Mouse (Mus musculus) heart, adult 9 months (tissue): ENCODE measurements around the gene Slc9a3r2.
A peak's percentile ranks its signal among the peaks of the same experiment; 100 is the strongest.

Experiments
- DNase-seq, 2 experiments: peaks; one replicate each; pipeline ENCODE4 v3.0.0; 2022; ENCODE audit warnings: low spot score in 2 of 2

Slc9a3r2 gene

GRCm38 (mm10) chr17:24638214-24638613, 11.9 kb downstream of the Slc9a3r2 start:
- peak in 1 of 2 experiments; percentile 41 for DNase-seq

DNA sequence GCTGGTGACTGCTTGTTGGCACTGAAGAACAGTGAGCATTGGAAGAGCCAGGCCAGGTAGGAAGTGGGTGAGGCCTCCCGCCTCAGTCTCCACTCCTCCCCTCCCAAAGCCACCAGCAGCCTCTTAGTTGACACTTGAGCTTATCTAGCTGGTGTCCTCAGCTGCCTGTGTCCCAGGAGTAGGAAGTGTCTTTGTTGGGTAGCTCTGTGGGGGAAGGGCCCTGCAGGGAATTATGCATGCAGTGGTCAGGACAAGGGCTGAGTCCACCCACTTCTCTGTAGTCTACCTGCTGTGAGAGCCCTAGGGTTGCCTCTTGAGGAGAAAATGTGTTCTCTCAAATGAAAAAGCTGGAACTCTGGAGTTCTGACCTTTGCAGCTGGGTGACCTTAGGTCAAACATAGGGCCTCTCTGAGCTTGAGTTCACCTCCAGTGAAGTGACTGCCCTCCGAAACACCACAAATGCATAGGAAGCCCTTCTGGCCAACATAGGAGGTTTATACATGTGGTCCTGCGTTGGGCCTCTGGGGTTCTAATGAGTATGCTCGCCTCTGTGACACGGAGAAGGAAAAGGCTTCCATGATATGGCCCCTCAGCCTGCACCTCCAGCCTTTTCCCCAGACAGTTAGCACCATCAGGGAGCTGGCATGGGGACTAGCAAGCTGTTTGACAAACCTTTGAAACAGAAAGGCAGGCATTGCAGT, 13.2 kb downstream of the Slc9a3r2 start:
- DNase-seq: peak in 1 of 2 experiments; percentile 24

- no peak for DNase-seq
Observed at GRCm38 (mm10) chr17:24635694-24636093, 14.4 kb downstream of the Slc9a3r2 start.

DNA sequence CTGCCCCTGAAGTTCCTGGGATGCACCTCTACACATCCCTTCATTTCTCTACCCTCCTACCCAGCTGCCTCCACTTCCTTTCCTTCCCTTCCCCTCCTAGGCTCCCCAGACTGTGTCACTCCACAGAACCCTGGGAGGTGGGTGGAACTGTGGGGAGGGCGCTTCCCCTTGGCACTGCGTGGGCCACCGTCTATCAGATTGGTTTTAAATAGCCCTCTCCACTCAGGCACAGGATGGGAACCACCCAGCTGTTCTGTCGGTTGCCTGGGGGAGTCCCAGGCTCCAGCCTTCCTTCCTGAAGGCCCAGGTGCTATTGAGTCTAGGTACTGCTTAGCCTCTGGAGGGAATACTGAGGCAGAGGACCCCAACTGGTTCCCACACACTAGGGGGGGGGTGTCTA, 15.1 kb downstream of the Slc9a3r2 start:
- peak in 1 of 2 experiments; percentile 74 for DNase-seq

DNA sequence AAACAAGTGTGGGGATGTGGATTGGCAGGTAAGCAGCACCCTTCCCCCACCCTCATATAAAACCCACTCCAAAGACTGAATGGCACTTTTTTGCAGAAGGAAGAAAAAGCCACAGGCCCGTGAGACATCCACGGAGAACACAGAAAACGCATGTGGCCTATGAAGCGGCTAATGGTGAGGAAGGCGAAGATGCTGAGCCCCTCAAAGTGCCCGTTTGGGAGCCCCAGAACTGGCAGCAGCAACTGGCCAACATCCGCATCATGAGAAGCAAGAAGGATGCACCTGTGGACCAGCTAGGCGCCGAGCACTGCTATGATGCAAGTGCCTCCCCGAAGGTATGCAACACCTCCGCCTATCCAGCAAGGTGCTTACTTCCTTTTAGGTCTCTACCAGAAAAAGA, 16.3 kb downstream of the Slc9a3r2 start:
- no peak for DNase-seq

- peak; percentile 84 for DNase-seq
Observed at GRCm38 (mm10) chr17:24632813-24633449, 17.2 kb downstream of the Slc9a3r2 start.

DNA sequence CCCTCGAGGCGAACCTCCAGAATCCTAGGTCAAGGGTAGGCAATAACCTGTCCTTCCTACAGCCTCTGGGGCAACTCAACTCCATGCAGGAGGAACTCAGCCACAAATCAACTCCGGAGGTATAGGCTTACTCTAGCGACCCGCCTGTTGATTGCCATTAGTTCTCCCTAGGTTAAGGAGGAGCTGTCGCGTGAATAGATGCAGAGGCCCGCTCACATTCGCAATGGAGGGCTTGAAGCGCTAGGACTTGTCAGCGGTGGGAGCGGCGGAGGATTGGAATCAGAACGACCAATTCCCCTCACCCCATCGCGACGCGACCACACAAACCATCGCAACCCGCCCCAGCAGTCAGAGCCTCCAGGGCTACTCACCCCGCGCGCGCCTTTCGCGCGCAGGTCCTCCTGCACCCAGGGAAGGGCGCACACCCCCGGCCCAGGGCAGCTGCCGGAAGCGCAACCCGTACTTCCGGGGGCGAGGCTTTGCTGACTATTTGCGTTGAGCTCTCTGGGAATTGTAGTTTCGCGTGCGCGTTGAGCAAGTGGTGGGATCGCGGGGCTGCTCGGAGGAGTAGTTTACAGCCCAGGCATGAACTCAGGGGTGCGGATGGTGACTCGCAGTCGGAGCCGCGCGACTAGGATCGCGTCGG, 17.8 kb downstream of the Slc9a3r2 start, which contains the start of the genes Tsc2 and Nthl1:
Gene Tsc2 (minus strand): TSS at position 464 of the 646 bp plus-strand sequence.
Gene Nthl1 (plus strand): TSS at position 514 of the 646 bp plus-strand sequence.
- peak; percentile 83 for DNase-seq

DNA sequence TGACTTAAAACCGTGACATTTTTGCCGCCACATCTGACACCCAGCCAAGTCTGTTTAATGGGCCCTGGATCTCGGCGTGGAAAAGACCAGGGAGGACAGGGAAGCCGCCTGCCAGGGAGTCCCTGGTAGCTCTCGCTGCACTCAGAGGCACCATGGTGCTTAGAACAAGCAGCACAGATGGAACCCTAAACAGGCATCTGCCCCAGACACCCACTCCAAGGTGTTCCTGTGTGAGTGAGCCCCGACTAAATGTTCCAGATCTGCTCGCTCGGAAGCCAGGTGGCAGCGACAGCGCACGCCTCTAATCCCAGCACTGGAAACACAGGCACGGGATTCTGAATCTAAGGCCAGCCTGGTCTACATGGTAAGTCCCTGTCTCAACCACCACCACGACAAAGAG, 20.1 kb downstream of the Slc9a3r2 start:
- no peak for DNase-seq

DNA sequence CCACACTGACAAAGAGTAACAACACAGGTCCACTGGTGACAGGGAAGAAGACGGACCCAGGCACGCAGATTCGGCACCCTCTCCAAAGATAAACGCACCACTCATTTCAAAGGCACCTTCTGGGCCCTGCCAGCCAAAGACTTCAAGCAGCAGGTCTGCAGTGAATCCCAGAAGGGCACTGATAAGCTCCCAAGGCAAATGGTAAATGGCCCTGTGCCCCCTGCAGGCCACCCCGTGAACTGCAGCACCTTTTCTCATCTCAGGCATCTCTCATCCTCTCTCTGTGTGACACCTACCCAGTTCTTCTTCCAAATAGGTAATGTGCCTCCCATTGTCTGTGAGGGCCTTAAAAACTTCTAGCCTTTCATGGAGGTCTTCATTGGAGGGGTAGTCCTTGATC, 21.5 kb downstream of the Slc9a3r2 start:
- peak in 1 of 2 experiments; percentile 71 for DNase-seq

DNA sequence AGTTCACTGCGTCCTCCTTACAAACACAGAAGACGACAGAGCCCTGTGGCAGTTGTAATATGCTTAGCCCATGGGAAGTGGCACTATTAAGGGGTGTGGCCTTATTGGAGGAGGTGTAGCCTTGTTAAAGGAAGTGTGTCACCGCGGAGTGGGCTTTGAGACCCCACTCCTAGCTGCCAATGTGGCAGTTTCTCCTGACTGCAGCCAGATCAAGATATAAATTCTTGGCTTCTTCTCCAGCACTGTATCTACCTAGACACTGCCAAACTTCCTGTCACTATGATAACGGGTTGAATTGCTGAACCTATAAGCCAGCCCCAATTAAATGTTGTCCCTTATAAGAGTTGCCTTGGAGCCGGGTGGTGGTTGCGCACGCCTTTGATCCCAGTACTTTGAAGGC, 24.7 kb downstream of the Slc9a3r2 start:
- DNase-seq: no peak

- no peak for DNase-seq
Observed at GRCm38 (mm10) chr17:24617561-24618194, 32.4 kb downstream of the Slc9a3r2 start.

DNA sequence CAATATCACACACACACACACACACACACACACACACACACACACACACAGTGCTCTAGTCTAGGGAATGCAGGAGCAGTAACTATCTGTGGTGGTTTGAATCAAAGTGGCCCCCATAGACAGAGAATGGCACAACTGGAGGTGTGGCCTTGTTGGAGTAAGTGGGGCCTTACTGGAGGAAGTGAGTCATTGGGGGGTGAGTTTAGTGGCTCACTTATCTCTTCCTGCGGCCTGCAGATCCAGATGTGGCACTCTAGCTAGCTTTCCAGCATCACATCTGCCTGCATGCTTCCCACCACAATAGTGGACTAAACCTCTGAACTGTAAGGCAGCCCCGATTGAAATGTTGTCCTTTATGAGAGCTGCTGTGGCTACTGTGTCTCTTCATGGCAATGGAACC, 39.4 kb downstream of the Slc9a3r2 start:
- DNase-seq: no peak

DNA sequence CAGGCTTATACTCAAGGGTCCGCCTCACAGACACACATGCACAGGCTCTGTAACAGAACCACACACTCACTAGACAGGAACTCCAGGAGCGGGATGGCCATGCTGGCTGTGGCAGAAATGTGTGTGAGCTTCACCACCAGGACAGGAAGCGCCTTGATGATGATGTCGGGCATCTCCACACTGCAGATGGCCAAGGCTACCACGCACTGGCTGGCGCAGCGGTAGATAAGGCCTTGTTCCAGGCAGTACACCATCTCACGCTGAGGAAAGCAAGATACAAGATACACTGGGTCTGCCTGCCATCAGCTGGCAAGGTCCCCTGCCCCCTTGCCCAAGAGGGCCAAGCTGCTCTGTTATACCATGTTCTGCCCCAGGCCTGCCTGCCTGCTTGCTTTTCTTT, 41.3 kb downstream of the Slc9a3r2 start:
- no peak for DNase-seq

GRCm38 (mm10) chr17:24608370-24608769, 41.8 kb downstream of the Slc9a3r2 start:
- no peak for DNase-seq

- no peak for DNase-seq
Observed at GRCm38 (mm10) chr17:24604557-24604956, 45.6 kb downstream of the Slc9a3r2 start.

DNA sequence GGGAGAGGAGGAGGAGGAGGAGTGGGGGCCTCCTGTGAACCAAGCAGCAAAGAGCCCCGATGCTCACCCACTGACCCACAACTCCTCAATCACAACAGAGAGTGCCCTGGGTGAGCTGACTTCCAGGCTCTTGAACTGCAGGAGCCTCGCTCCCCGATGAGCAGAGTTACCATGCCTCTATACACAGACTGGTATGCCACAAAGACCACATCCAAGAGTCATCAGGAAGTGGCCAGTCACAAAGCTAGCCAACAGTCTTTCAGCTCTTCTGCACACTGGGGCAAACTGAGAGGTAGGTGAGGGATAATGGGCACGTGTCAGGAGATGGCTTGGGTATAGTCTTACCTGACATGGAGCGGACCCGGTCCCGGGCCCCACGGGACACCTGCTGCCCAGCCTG, 46.2 kb downstream of the Slc9a3r2 start:
- no peak for DNase-seq

DNA sequence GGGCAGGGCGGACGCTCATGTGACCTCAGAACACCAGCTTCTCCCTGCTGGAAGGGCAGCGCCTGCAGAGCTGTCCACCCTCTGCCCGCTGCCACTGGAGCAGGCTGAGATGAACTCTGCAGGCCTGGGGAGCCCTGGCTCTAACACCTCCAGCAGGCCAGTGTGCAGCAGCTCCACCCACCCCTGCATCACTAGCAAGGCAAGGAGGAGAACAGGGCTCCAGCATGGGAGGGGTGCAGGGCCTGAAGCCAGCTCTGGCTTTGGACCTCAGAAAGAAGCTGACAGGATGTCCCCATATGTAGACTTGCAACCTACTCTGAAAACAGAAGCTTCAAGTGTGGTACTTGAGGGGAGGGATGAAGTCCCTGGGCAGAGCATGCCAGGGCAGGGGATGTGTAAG, 49.6 kb downstream of the Slc9a3r2 start:
- DNase-seq: no peak

- DNase-seq: no peak
Observed at GRCm38 (mm10) chr17:24597989-24598388, 52.1 kb downstream of the Slc9a3r2 start.

DNA sequence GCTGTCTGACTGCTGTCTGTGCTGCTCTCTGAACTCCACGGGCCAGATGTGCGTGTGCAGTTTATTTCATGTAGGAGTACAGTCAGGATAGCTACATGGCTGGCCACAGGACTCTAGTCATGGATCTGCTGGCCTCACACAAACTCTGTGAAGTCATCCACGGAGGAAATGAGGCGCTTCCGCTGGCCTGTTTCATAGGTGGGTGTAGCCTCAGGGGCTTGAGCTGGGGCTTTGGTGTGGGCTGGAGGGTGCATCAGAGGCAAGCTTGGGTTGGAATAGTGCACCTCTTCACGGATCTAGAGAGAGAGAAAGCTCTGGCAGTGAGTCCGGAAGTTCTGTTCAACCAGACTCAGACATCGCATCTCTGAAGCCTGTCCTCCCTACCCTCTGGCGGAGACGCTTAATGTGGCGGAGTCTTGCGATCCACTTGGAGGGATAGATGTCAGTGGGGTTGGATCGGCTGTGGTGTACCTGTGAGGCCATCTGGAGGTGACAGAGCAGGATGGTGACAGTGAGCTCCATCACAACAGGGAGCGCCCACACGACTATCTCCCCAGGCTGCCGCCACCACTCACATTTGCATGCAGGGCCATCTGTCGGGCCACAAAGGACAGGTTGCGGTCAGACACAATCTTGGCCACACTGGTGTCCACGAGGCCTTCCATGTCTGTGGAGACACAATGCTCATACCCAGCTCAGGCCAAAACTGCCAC, 53.5 kb downstream of the Slc9a3r2 start:
- DNase-seq: no peak

- DNase-seq: no peak
Observed at GRCm38 (mm10) chr17:24596073-24596466, 54.1 kb downstream of the Slc9a3r2 start.
